Mouse (Mus musculus) gastrocnemius, postnatal 14 days (tissue): ENCODE results near the gene Fat1. TPM values are rescaled to one million over a fixed set of nuclear protein-coding genes. Genes with fewer than 3 reads are reported as not detected.
"Not testable (repeated sequence)": the region's sequence is repeated elsewhere in the genome, so short reads cannot be mapped to it uniquely, and the experiment has no call there.

Experiments used
- DNase-seq: peaks from one replicate; pipeline ENCODE4 v3.0.0; 2021; ENCODE audit warnings: mixed read lengths
- intact Hi-C: fragments of 180-260 bp; cut with DNase I; formaldehyde crosslinking; loops from one replicate; pipeline ENCODE4 v1.15.1; 2025; ENCODE audit warnings: low total_unique reads
- total RNA-seq, 2 experiments: library from RNA; stranded (reverse); gene quantifications; 2 replicates each; pipeline ENCODE4 v1.2.3; 2021

Fat1 gene
- total RNA-seq, 2 experiments from 2014 or later: 10.1 to 13.4 TPM

- no peak for DNase-seq
- intact Hi-C loops: no loop called here
Observed at GRCm38 (mm10) chr8:45052618-45053017, 117.4 kb downstream of the Fat1 start.

- intact Hi-C loops: no loop called here
Observed at GRCm38 (mm10) chr8:45055500-45055899, 120.3 kb downstream of the Fat1 start.

GRCm38 (mm10) chr8:45056810-45057209, 121.6 kb downstream of the Fat1 start:
- intact Hi-C loops: no loop called here
- no peak for DNase-seq

More at GRCm38 (mm10) chr8:45055500-45055899, 120.3 kb downstream of the Fat1 start:
- no peak for DNase-seq

- no peak for DNase-seq
- intact Hi-C loops: no loop called here
Observed at GRCm38 (mm10) chr8:45060083-45060482, 124.8 kb downstream of the Fat1 start.

- intact Hi-C loops: no loop called here
- DNase-seq: no peak
Observed at GRCm38 (mm10) chr8:45062311-45062710, 127.1 kb downstream of the Fat1 start.

GRCm38 (mm10) chr8:45062982-45063924, 128.0 kb downstream of the Fat1 start:
- intact Hi-C loops: no loop called here
- DNase-seq: no peak

- intact Hi-C loops: no loop called here
- DNase-seq: no peak
Observed at GRCm38 (mm10) chr8:45064197-45064869, 129.1 kb downstream of the Fat1 start.

DNA sequence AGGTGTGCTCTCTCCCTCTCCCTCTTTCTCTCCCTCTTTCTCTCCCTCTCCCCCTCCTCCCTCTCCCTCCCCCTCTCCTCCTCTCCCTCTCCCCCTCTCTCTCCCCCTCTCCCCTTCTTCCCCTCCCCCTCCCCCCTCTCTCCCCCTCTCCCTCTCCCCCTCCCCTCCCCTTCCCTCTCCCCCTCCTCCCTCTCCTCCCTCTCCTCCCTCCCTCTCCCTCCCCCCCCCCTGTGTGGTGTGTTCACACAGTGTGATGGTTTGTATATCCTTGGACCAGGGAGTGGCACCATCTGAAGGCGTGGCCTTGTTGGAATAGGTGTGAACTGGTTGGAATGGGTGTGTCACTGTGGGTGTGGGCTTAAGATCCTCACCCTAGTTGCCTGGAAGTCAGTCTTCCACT, 130.1 kb downstream of the Fat1 start:
- intact Hi-C loops, DNase-seq: not testable (repeated sequence)

DNA sequence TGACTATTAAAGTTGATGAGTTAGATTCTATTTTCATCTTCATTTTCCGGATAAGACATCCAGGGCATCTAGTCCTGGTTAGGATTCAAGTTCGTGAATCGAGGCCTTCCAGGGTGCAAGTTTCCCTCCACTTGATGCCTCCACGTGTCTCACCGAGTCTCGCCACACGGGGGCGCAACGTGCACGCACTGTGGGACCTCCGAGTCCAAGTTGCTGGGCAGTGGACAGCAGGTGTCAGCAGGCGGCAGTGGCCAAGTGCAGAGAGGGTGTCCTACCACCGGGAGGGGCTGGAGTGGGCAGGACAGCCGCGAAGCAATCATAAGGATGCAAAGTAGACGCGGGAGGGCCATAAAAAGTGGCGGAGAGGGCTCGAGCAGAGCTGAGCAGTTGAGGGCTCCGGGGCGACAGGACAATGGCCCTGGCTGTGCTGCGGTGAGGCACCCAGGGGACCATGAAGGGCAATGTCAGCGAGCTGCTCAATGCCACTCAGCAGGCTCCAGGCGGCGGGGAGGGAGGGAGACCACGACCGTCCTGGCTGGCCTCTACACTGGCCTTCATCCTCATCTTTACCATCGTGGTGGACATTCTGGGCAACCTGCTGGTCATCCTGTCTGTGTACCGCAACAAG, 133.6 kb downstream of the Fat1 start, which contains the start of gene Mtnr1a:
Gene Mtnr1a, plus strand, starts transcription at position 379 of the 628 bp plus-strand sequence.
- DNase-seq: peak; percentile 90
- intact Hi-C loops: loop anchor here (2.0 kb wide), 1 partner anchor 168 kb away; no protein-coding TSS in a partner anchor

DNA sequence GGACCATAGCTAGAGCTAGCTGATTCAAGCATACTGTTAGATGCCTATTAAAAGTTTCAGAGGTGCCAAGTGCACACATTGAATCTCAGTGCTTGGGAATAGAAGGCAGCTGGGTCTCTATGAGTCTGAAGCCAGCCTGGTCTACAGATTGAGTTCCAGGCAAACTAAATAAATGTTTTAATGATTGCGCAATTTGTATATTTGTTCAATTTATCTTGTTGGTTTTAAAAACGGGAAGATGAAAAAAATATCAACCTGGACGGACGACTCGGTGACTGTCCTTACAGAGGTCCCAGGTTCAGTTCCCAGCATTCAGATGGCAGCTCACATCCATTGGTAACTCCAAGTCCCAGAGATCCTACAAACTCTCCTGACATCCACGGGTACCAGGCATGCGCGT, 135.7 kb downstream of the Fat1 start:
- intact Hi-C loops: no loop called here

GRCm38 (mm10) chr8:45080850-45081249, 145.6 kb downstream of the Fat1 start:
- intact Hi-C loops: no loop called here
- DNase-seq: no peak

More for the DNA sequence above, 135.7 kb downstream of the Fat1 start:
- no peak for DNase-seq

DNA sequence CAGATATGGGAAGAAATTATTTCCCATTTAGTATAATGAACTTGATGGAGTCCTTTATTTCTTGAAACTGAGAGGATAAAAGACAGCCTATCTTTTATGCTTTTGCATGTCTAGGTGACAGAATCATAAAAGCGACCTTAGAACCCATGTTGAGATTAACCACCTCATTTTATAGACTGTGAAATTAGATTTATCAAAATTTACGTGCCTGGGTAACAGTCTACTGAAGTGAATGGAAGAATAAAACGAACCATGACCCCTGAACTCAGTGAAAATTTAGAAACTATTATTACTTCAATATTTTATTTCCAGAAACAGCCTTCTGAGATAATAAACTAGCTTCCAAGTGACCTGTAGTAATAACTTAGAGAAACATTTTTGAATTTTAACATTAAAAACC, 158.4 kb downstream of the Fat1 start:
- DNase-seq: no peak
- intact Hi-C loops: no loop called here

Other genes starting within 250 kb of the Fat1 start
- gene Mtnr1a, start 133.7 kb downstream of the Fat1 start, total RNA-seq: not detected